Mouse (Mus musculus) hindlimb bud, embryonic 11.5 days (tissue): ENCODE measurements around the gene Npcd.
"Not testable (repeated sequence)": the region's sequence is repeated elsewhere in the genome, so short reads cannot be mapped to it uniquely, and the experiment has no call there.

Experiments used
- DNase-seq: peaks from one replicate; pipeline ENCODE4 v3.0.0-alpha.2; 2012; ENCODE audit warnings: low read depth, low spot score; ENCODE audit errors: extremely low spot score

The Npcd gene

DNA sequence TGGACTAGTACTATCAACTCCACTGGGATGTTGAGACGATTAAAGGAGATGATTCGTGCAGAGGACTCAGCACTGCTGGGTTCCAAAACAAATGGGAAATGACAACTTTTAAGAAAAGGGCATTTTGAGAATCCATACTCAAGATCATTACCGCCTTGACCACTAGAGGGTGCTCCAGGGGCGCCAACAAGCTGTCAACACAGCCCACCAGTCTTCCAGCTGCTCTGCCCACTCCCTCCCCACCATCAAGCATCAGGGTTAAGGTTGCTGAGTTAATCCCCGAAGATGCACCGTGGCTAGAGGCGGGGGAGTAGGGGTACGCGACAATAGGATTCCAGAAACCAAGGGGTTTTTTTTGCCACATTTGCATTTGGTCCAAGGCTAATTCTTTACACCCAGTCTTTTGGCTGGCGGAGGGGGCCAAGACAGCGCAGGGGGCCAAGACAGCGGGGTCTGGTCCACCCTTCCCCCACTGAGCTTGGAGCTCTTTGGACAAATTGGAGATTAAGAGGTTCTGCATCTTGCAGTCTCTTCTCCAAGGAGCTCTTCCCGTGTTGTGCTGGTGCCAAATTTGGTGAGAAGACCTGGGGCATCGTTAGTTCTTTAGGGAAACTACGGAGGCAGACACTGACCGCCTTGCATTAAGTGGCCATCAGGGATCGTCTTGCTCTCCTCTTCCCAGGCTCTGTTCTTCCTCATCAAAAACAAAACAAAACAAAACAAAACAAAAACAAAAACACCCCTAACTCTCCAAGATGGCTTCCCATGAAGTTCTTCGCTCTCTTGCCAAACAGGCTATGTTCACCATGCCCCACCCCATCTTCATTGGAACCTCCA lies 1.8 kb downstream of the Npcd start:
- peak; percentile 54 for DNase-seq

DNA sequence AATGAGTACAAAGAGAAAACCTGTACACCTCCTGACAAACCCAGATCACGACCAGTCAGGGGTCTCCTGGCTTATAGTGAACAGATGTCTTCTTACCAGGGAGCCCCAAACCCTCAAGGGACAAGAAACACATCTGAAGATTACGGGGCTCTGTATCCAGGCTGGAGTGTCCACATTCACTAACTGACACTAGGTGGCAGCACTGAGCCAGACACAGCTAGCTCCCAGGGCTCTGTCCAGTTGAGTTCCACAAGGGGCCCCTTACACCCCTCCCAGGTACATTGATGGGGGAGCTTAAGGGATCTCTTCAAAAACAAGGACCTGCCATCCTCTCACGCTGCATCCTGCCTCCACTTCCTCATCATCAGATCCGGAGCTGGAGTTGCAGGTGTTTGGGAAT lies 3.6 kb downstream of the Npcd start:
- peak; percentile 56 for DNase-seq

DNA sequence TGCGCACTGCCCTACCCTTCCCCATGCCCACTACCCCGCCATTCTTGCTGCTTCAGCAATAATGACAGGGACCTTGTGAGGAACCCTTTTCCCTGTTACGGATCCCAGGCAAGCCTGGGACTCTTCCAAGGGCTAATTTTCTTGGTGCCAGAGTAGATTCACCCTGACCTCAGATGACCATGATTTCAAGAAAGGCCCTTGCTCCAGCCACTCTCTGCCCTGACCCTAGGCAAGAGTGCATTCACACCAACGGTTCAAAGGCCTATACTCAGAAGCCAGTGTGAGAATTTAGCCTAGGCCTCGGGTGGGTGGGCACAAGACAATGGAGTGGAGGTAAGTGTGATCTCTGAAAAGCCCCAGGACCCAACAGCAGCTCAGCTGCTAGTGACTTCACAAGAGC lies 4.6 kb downstream of the Npcd start:
- DNase-seq, result no peak

DNA sequence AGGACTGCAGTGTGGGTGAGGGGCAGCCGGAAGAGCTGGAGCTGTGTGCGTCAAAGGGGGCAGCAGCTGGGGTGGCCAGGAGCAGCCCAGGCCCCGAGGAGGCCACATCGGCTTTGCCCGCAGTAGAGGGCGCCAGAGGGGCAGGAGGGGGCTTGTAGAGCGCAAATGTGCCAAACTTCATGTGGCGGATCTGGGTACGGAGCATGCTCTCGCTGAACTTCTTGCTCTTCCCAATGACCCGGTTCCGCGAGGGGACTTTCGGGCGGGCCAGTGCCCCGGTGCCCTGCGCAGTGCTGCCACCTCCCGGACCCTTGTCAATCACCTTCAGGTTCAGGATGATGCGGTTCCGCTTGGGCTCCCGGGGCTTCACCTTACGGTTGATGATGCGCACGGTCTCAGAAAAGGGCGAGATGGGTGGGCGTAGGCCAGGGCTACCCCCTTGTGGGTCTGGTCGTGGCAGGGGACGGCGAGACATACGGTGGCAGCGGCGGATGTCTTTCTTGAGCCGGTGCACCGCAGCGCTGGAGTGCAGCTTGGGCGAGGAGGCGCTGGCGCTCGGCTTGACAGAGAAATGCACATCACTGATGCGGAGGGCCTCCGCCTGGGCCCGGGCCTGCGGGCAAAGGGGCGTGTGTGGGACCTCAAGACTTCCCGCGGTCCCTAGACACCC lies 5.5 kb downstream of the Npcd start:
- DNase-seq, result no peak

DNA sequence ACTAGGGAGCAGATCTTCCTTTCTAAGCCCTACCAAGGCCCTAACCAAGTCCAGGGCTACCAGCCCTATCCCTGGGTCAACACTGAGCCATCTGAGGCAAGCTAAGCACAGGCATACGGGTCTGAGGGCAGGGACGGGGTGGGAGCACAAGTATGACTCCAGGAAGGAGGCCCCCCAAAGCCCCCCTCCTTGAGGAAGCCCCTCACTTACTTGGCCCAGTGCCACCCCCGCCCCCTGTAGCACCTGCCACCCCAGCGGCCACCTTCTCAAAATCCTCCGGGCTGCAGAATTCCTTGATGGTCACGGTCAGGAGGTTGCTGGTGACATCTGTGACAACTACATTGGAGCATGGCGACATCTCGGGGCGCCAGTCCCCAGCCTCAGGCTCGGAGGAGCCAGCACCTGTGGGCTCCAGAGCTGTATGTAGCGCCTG lies 6.2 kb downstream of the Npcd start:
- no peak for DNase-seq

DNA sequence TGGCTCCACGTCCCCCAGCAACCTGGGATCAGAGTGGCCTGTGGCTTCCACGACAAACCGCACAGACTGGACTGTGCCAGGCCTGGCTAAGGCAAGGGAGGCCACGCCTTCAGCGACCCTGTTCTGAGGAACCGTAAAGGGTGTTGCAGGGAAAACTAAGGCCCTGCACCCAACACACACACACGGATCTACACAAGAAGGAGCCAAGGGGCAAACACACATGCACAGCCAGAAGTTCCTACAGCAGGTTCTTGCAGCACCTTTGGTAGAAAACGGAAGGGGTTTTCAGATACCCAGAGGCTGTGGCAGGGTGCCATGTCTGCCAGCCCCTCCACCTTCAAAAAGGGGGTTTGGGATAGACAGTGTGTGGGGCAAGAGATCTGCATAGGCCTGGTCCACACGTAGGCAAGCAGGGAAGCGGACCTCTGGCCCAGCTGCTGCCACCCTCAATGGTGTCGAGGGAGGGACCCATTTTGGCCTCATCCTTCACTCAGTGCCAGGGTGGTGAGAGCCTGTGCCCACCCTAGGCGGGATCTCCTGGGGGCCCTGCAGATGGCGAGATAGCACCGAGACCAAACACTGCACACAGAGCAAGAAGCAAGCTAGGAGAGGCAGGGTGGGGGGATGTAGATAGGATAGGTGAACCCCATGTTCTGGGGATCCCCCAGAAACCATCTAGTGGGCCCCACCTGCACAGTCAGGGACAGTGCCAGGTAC lies 6.8 kb downstream of the Npcd start:
- no peak for DNase-seq

DNA sequence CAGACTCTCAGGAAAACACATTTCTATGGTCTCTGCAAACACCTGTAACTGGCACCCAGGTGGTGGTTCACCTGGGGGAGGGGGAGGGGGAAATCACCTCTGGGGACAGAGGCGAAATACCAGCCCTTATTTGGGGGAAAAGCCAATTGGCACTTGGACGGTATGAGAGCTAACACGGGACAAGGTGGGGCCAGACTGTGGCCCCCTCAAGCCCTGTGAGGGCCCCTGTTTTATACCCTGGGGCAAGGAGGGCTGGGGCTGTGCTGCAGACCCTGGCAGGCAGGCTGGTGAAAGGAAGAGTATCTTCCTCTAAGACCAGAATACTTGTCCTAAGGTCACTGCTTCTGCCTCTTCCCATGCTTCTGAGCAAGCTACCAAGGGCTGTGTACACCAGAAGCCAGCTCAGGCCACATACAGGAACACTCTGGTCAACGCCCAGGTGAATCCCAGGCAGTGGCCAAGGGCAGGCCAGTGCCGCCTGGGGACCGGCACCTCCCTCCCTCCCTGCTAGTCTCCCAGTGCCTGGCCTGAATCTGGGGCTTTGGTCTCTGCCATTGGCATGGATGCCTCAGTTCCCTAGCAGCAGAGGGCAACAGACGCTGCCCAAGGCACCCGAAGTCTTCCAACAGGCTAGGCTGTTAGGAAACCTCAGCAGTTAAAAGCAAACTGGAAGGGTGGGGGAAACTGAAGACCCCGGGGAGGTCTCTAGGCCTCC lies 7.7 kb downstream of the Npcd start:
- DNase-seq, result no peak

DNA sequence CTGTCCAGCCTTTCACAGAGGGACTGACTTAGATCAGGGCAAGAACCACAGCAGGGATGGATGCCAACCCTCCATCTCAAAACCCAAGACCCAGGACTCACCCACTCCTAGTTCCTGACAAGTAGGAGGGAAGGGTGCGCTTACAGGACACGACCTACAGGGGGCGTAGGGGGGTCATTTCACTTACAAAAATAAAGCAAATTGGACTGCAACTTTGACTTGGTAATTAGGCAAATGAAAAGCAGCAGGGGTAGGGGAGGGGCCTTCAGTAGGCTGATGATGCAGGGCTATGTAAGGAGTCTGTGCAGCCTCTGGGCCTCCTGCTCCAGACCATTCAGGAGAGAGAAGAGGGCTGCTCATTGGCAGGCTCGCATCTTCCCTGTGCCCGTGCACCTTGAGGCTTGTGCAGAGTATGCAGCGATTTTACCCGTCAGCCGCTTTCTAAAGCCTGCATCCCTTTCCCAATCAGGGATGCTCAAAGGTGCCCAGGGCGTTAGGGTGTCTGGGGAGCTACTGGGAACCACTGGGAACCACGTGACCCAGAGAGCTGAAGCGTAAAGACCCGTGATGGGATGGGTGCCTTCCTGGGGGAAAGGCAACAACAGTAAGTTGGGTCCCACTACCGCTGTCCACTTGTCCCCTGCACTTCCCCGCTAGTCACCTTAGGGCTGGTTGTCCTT lies 8.8 kb downstream of the Npcd start:
- DNase-seq, result no peak

DNA sequence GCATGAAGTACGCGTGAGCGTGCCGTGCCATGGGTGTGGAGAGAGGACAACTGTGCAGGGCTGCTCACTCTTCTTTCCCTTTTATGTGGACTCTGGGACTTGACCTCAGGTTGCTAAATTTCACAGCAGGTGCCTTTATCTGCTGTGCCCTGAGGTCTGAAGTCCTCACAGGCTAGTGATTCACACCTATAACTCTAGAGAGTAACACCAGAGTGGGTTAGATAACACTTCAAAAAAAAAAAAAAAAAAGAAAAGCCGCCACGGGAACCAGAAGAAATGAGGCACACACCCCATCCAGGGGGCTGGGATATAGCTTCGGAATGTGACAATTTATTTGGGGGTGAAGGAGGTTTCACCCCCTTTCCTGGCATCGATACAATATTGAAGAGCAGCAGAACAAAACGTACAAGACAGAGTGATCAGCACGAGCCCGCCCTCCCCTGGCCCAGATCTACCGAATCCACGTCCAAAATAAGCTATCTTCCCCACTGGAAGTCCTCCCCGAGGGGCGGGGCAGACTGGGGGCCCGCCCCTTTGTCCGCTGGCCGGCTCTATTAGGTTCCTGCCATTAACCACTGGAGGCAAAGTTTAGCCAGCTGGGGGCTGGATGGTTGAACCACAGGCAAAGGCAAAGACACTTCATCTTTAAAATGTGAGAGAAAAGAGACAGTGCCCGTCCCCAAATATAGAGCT lies 10.3 kb downstream of the Npcd start:
- DNase-seq, result no peak

DNA sequence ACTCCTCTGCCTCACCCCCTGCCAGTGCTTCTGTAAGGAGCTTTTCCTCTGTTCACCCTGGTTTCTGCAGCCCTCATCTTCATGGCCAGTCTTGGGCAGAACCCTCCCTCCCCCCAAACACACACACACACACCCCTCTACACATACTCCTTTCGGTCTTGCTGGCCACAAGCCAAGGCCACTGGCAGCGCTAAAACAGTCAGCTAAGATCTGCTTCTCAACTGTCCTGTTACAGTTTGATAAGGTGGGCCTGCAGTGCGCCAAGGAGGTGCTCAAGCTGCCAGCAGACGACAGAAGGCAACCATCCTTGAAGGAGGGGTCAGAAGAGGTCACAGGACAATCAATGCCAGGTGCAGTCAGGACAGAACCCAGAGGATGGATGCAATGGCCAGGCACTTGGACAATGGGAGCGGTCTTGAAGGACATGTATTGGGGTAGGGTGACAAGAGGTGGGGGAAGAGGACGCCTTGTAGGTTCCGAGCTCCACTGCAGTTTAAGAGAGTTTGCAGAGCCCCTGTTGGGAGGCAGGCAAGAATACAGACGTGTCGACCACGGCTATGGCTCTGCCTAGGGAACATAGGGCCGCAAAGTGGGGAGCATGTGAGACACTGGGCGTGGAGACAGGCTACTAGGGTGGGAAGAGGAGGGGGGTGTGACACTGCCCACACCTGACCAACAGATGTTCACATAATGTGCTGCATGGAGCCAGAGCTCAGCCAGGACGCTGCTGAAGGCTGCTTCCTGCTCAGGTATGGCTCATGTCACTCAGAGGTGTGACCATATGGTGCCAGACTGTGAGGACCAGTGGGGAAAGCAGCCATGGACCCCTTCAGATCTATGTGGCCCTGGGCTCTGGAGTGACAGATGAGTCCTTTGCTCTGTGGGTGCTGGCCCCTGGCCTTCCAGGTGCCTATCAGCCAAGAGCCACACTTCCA lies 11.5 kb downstream of the Npcd start:
- no peak for DNase-seq

DNA sequence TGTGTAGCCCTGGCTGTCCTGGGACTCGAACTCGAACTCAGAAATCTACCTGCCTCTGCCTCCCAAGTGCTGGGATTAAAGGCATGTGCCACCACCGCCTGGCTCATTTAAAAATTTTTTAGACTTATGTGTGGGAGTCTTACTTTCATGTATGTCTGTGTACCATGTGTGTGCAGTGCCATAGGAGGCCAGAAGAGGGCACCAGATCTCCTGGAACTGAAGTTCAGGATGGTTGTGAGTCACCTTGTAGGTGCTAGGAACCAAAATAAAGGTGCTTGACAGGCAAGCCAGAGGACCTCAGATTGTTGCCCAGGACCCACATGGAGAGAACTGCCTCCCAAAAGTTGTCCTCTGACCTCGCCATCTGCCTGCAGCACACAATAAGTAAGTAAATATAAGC lies 15.7 kb downstream of the Npcd start:
- DNase-seq, result no peak

DNA sequence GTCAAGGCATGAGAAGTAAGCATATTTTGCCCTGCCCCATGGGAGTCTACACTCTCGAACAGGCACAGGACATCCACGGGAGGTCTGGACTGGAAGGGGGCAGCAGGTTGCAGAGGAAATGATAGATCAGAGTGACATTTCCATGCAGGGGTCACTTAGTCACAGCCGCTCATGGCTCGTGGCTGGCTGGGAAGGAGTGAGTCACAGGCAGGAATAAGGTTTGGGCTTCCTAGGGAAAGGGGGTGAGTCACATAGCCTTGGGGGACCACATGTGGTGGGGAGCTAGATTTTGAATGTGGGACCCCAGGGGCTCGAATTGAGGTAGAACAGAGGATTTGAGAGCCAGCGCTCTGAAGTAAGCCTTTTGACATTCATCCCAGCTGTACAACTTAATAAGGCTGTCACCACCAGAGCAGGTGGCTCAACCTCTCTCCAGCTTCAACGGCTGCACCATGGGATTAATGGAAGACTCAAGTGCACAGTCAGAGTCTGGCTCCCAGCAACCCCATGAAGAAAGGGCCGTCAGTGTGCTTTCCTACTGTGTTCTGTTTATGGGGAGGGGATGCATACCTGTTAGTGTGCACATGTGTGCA lies 20.3 kb downstream of the Npcd start:
- DNase-seq, result no peak

DNA sequence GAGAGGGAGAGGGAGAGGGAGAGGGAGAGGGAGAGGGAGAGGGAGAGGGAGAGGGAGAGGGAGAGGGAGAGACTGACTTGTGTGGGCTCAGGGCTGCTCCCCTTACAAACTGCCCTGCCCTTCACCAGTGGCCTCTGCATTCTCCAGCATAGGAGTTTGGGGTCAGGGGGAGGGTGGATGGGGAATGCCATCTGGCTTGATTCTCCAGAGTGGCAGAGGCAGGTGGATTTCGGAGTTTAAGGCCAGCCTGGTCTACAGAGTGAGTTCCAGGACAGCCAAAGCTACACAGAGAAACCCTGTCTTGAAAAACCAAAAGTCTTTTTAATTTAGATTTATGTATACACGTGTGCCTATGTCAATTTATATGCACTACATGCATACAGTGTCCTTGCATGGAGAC lies 21.2 kb downstream of the Npcd start:
- not testable (repeated sequence) for DNase-seq

DNA sequence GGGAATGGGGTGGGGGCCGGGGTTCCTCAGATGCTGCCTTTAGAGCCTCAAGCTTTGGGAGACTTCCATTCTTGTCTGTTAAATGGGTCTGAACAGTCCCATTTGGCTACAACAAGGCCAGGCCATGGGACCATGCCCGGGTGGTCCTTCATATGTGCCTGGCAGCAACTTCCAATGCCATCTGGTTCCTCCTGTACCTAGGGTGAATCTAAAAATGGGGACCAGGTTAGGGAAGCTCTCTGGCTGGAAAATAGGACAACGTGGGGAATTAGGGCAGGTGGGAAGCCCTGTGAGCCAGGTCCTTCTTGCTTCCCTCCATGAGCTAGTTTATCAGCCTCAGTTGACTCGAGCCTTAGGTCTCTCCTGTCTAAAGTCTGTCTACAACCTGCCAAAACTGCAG lies 23.0 kb downstream of the Npcd start:
- DNase-seq, result no peak

DNA sequence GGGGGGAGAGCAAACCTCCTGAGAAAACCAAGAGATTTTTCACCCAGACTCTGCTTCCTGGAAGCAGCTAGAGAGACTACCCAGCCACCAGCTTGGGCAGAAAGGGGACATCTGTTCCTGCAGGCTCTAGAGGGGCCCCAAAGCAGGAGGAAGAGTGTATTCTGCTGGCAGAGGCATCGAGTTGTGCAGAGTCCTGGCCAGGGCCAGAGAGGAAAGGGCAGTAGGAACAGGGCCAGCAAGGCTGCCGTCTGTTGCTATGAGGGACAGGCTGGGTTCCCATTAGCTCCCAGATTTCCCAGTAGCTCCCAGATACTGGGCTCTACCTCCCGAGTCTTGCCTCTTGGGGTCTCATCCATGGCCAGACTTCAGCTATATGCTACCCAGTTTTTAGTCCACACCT lies 24.0 kb downstream of the Npcd start:
- no peak for DNase-seq

DNA sequence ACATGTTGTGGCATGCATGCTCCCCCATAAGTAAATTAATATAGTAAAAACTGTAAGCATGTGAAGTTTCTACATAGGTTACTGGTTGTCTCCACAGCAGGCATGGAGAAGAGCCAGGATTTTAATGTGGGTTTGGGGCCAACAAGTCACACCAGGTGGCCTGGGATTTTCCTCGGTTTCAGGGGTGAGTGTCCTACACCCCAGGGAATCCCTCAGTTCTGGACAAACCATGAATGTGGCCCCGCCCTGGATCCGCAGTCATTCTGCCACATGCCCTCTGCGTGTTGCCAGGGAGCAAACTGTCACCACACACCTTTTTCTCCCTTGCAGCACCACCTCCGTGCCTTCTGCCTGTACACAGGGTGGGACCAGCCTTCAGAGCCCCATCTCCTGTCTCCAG lies 25.4 kb downstream of the Npcd start:
- no peak for DNase-seq

DNA sequence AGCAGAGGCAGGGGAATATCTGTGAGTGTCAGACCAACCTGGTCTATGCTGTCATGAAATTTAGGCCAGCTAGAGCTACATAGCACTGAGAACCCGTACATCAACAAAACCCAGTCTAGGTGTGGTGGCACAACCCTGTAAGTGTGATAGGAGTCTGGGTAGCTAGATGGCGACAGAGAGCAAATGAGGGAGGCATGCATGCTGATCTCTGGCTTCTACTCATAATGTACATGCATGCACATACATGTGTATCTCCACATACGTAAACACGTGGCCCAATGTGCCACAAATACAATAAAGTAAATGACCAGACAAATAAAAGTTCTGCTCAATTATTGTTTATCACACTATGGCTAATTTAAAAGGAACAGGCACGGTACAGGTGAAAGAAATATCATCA lies 25.9 kb downstream of the Npcd start:
- no peak for DNase-seq

DNA sequence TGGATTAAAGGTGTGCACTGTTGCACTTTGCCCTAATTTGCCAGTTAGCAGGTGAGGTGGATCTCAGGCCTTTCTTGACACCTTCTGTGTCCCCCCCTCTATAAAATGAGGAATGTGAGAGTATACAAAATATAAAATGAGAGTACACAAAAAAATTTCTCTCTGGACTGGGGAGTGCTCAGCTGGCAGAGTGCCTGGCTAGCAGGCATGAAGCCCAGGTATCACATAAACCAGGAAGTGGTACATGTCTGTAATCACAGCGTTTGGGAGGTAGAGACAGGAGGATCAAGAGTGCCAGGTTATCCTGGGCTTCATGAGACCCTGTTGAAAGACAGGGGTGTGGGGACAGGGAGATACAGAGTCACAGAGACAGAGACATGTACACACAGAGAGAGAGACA lies 27.0 kb downstream of the Npcd start:
- DNase-seq, result no peak

DNA sequence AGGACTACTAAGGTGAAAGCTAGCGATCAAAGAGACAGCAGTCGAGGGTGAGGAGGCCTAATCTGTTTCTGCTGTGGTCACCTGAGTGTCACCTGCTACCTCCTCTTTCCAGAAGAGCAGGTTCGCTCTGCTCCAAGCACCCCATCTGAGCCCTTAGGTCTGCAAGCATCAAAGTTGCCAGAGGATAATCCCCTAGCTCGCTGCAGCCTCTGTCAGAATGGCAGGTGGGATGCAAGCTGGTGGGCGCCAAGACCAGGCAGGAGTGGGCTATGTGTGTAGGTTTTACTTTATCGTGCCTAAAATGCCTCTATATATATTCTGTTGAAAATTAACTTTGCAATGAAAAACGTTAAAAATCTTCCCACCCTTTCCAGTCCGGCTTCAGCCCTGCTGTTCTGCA lies 28.8 kb downstream of the Npcd start:
- no peak for DNase-seq
